Mouse (Mus musculus) ES-Bruce4 (cell line): ENCODE measurements around the gene Spata13. TPM values are rescaled to one million over a fixed set of nuclear protein-coding genes. Genes with fewer than 3 reads are reported as not detected.

Experiments used
- H3K27ac ChIP-seq: 2 replicates; pipeline ENCODE4 v1.5.1; 2012; ENCODE audit warnings: low read length, inconsistent platforms; ENCODE audit not compliant: insufficient read depth
- H3K27me3 ChIP-seq: 2 replicates; pipeline ENCODE4 v1.6.1; 2012; ENCODE audit warnings: mild to moderate bottlenecking, low read length, inconsistent platforms; ENCODE audit not compliant: control insufficient read depth, poor library complexity, insufficient read depth, severe bottlenecking
- H3K36me3 ChIP-seq: 2 replicates; pipeline ENCODE4 v1.6.1; 2012; ENCODE audit warnings: inconsistent platforms, mild to moderate bottlenecking, low read length, moderate library complexity; ENCODE audit not compliant: control insufficient read depth, poor library complexity, insufficient read depth, severe bottlenecking
- H3K4me1 ChIP-seq: one replicate; pipeline ENCODE4 v1.8.1; 2011; ENCODE audit warnings: low read length; ENCODE audit not compliant: control insufficient read depth, insufficient read depth
- H3K4me3 ChIP-seq: 2 replicates; pipeline ENCODE4 v1.5.1; 2011; ENCODE audit warnings: low read depth, mild to moderate bottlenecking, low read length
- H3K9ac ChIP-seq: 2 replicates; pipeline ENCODE4 v1.6.1; 2012; ENCODE audit warnings: low read depth, mild to moderate bottlenecking, inconsistent platforms; ENCODE audit not compliant: poor library complexity, severe bottlenecking
- H3K9me3 ChIP-seq: replicated peaks from 2 replicates; pipeline ENCODE4 v1.6.1; 2012; ENCODE audit warnings: mild to moderate bottlenecking, low read length, inconsistent platforms; ENCODE audit not compliant: control insufficient read depth, poor library complexity, insufficient read depth, severe bottlenecking
- CTCF ChIP-seq: IDR thresholded peaks from one replicate; pipeline ENCODE4 v1.8.1; 2011; ENCODE audit warnings: low read depth, low read length
- EP300 ChIP-seq: IDR thresholded peaks from 2 replicates; pipeline ENCODE4 v1.6.1; 2011; ENCODE audit warnings: low read depth, low read length; ENCODE audit not compliant: insufficient read depth
- POLR2A ChIP-seq: IDR thresholded peaks from one replicate; pipeline ENCODE4 v1.8.1; 2011; ENCODE audit warnings: low read length; ENCODE audit not compliant: insufficient read depth
- polyA plus RNA-seq: library from polyadenylated mRNA; stranded (reverse); fragments of >200 nt; gene quantifications from 2 replicates; pipeline ENCODE4 v1.2.4, GENCODE M21; 2011; ENCODE audit warnings: low read depth; ENCODE audit not compliant: missing spikeins, insufficient read depth, insufficient read length

The Spata13 gene
- polyA plus RNA-seq, 1 experiment, result 38.5 TPM

- H3K27ac ChIP-seq, result no peak overlapping the region
- no peak overlapping the region for H3K4me3 ChIP-seq
- H3K4me1 ChIP-seq, result peaks cover 6% of the 10 kb centered on the region
- no peaks in the 10 kb centered on the region for H3K36me3 ChIP-seq
- no peaks in the 10 kb centered on the region for H3K27me3 ChIP-seq
- no peak for TF ChIP-seq POLR2A
- TF ChIP-seq EP300, result no peak
- no peak for TF ChIP-seq CTCF
- H3K9ac ChIP-seq, result no peak overlapping the region
- no peaks in the 10 kb centered on the region for H3K9me3 ChIP-seq
Observed at GRCm38 (mm10) chr14:60770594-60770993, 136.8 kb downstream of the Spata13 start.

- Histone ChIP-seq H3K4me1 (peaks cover 2% of the 10 kb centered on the region), H3K9ac (no peak overlapping the region; the same call in 1 of the 2 replicates), H3K4me3 (peak overlapping the region; percentile 76), H3K36me3 (no peaks in the 10 kb centered on the region), H3K27ac (no peak overlapping the region), H3K9me3 (no peaks in the 10 kb centered on the region), H3K27me3 (no peaks in the 10 kb centered on the region)
- peak; percentile 66 for TF ChIP-seq CTCF
- no peak for TF ChIP-seq POLR2A
- TF ChIP-seq EP300, result no peak
Observed at GRCm38 (mm10) chr14:60771057-60771456, 137.3 kb downstream of the Spata13 start.

GRCm38 (mm10) chr14:60773476-60773875 is 139.7 kb downstream of the Spata13 start:
- no peak overlapping the region for H3K9ac ChIP-seq
- TF ChIP-seq EP300 (no peak), CTCF (peak; percentile 60)
- H3K36me3 ChIP-seq, result no peaks in the 10 kb centered on the region
- no peak overlapping the region for H3K4me3 ChIP-seq
- no peaks in the 10 kb centered on the region for H3K9me3 ChIP-seq
- no peaks in the 10 kb centered on the region for H3K4me1 ChIP-seq
- H3K27ac ChIP-seq, result no peak overlapping the region
- no peaks in the 10 kb centered on the region for H3K27me3 ChIP-seq

GRCm38 (mm10) chr14:60776521-60776920 is 142.7 kb downstream of the Spata13 start:
- TF ChIP-seq CTCF (no peak), POLR2A (no peak), EP300 (no peak)
- Histone ChIP-seq H3K9ac (no peak overlapping the region), H3K36me3 (no peaks in the 10 kb centered on the region), H3K9me3 (no peaks in the 10 kb centered on the region), H3K4me3 (no peak overlapping the region), H3K4me1 (no peaks in the 10 kb centered on the region), H3K27me3 (no peaks in the 10 kb centered on the region), H3K27ac (no peak overlapping the region)

DNA sequence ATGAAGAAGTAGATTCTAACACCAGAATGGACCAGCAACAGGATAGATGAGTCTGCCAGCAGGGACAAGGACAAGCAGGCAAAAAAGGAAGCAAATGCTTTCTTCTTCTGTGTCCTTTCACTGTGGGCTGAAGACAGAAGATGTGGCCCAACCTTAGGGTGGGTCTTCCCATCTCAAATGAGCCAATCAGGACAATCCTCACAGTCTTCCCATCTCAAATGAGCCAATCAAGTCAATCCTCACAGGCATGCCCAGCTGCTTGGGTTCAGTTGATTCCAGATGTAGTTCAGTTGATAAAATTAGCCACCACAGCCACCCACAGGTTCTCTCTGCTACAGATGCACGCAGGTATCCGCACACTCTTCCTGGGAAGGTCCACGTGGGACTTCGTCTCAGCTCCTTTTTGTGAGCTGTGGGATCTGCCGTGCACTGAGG is 143.7 kb downstream of the Spata13 start:
- TF ChIP-seq POLR2A, result no peak
- no peak for TF ChIP-seq CTCF
- TF ChIP-seq EP300, result no peak

DNA sequence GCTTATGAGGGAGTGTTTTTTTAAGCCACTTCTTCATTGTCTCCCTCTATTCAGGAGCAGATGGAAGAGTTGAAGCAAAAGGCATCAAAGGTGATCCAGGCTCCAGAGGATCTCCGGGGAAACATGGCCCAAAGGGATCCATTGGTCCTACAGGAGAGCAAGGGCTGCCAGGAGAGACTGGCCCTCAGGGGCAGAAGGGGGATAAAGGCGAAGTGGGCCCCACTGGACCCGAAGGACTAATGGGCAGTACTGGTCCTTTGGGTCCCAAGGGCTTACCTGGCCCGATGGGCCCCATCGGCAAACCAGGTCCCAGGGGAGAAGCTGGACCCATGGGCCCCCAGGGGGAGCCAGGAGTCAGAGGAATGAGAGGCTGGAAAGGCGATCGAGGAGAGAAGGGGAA is 145.4 kb downstream of the Spata13 start:
- Histone ChIP-seq H3K36me3 (no peaks in the 10 kb centered on the region), H3K4me1 (no peaks in the 10 kb centered on the region), H3K9me3 (no peaks in the 10 kb centered on the region), H3K27me3 (no peaks in the 10 kb centered on the region), H3K27ac (no peak overlapping the region), H3K9ac (no peak overlapping the region), H3K4me3 (no peak overlapping the region)
- no peak for TF ChIP-seq CTCF
- TF ChIP-seq POLR2A, result no peak
- TF ChIP-seq EP300, result no peak

More for the DNA sequence above, 143.7 kb downstream of the Spata13 start:
- Histone ChIP-seq H3K4me3 (no peak overlapping the region; the same call in 1 of the 2 replicates), H3K27me3 (no peaks in the 10 kb centered on the region), H3K4me1 (no peaks in the 10 kb centered on the region), H3K9ac (no peak overlapping the region), H3K36me3 (no peaks in the 10 kb centered on the region), H3K9me3 (no peaks in the 10 kb centered on the region), H3K27ac (no peak overlapping the region)
